Mouse (Mus musculus): ENCODE measurements around the gene Tnfrsf1b.

GRCm38 (mm10) chr4:145214786-145215174 lies 31.9 kb downstream of the Tnfrsf1b start:
- TF ChIP-seq CTCF (conservative IDR thresholded peaks at IDR 0.05; ENCODE audit: insufficient read depth, insufficient read length, low read depth, low read length): no peak
- TF ChIP-seq POLR2A (IDR thresholded peaks at IDR 0.05; ENCODE audit: low read depth, low read length): no peak

All from kidney, adult 2 months (tissue).